Mouse (Mus musculus) megakaryocyte-erythroid progenitor cell, adult 5-6 weeks (primary cell): ENCODE measurements around the gene Pomgnt1. TPM values are rescaled to one million over a fixed set of nuclear protein-coding genes. Genes with fewer than 3 reads are reported as not detected.

ENCODE experiments used
- ATAC-seq: replicated peaks from 2 replicates; pipeline ENCODE4 v1.8.0; 2016; ENCODE audit warnings: mild to moderate bottlenecking, inconsistent platforms; ENCODE audit not compliant: severe bottlenecking, poor library complexity, low FRiP score, low TSS enrichment
- total RNA-seq, 2 experiments: library from RNA; stranded (forward) in 1 of 2; stranded (reverse) in 1 of 2; fragments of 200-1000, 215-1000 nt in 1 of 2; fragments of >200 nt in 1 of 2; fragmentation: Nextera tagmentation in 1 of 2; gene quantifications; 2 replicates each; pipeline ENCODE4 v1.2.3; 2014 to 2017

The Pomgnt1 gene
- total RNA-seq, 2 experiments from 2014 or later = 26.1 to 31.7 TPM

DNA sequence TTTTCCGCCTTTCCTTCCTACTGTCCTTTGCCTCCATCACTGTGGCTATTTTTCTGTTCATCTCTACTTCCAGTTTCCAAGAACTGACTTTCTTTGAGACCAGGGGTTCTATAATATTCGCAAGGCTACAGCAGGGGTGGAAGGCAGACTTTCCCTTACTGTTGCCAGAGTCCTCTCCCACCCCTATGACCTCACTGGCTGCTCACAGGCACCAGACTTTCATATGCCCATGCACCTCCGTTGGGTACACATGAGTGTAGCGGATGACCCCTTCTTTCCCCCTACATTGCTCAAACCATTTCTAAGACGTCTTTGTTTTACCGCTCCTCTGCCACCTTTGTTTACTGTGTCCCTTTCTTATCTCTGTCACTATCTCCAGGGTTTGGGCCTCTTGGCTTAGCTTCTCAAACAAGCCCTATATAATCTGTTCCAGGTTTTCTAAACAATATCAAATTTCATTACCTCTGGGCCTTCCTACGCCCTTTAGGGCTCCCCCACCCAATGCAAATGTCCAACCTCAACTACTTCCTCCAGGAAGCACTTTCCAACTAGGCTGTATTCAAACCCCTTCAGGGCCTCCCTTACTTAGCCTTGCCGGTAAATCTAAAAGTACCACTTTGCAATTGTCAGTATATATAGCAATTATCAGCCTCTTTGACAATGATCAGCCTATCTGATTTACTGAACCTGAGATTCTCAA is 42.2 kb downstream of the Pomgnt1 start:
- no peak for ATAC-seq

GRCm38 (mm10) chr4:116167404-116167803 is 43.8 kb downstream of the Pomgnt1 start, which contains the start of gene Tspan1:
Gene Tspan1 (minus strand): TSS chr4:116167601.
- 0 out of 2 replicates have a peak, but pooled peaks have one; percentile 30 for ATAC-seq

DNA sequence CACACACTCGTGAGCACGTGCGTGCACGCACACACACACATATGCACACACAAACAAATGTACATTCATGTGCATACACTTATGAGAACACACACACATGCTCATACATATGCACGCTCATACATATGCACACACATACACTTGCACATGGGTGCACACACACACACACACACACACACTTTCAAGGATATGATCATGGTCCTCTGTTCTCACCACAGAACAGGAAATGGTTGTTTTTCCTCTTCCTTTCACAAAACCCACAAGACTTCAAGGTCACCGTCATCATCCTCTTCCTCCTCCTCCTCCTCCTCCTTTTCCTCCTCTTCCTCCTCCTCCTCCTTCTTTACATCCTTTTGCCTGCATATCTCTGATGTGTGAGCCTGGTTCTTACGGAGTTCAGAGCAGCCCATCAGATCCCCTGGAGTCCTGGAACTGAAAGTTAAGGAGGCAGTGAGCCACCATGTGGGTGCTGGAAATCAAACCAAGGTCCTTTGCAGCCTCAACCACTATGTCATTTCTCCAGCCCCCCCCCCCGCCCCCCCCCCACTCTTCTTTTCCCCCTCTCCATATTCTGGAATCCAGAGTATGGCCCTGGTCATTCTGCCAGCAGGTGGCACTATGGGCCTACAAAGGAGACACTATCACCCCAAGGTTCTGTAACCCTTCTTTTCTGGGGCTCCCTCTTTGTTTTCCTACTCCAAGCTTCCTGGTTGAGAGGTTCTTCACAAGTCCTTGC is 45.1 kb downstream of the Pomgnt1 start:
- ATAC-seq = 0 out of 2 replicates have a peak, but pooled peaks have one; percentile 50

- ATAC-seq = no peak
Observed at GRCm38 (mm10) chr4:116169353-116169672, 45.7 kb downstream of the Pomgnt1 start.

DNA sequence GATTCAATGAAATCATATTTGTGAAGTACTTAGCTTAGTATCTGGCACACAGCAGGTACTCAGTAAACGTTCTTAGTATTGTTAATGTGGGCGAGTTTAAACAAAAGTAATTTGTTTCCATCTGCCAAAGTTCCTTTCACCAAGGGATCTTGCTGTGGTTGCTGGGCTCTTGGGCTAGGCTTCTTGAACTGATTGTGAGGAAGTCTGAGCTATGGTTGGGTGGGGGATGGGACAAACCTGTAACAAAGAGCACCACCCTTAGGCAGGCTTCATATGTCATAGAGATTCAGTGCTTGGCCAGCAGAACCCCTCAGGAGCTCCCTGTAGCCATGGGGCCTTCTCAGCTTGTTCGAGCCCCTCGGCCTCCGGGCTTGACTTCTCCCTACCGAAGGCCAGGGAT is 49.4 kb downstream of the Pomgnt1 start, which contains the start of the genes 1700042G07Rik and Gm49337:
Gene 1700042G07Rik (plus strand): TSS at position 301 of the 400 bp plus-strand sequence.
Gene Gm49337 (plus strand): TSS at position 313 of the 400 bp plus-strand sequence.
- ATAC-seq = no peak

DNA sequence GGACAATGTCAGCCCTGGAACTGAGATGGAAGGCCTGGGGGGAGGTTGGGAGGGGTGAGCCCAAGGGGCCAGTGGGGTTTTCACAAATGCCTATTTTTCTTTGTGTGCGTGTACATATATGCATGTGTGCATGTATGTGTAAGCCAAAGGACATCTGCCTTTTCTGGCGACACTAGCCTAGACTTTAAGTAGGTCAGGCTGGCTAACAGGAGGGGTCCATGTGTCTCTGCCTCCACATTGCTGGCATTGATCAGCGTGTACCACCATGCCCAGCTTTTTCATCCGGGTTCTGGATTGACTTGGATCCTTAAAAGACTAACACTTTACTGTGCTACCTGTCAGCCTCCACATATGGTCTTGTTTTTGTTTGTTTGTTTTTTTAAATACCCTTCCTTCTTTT is 50.1 kb downstream of the Pomgnt1 start:
- ATAC-seq = no peak

DNA sequence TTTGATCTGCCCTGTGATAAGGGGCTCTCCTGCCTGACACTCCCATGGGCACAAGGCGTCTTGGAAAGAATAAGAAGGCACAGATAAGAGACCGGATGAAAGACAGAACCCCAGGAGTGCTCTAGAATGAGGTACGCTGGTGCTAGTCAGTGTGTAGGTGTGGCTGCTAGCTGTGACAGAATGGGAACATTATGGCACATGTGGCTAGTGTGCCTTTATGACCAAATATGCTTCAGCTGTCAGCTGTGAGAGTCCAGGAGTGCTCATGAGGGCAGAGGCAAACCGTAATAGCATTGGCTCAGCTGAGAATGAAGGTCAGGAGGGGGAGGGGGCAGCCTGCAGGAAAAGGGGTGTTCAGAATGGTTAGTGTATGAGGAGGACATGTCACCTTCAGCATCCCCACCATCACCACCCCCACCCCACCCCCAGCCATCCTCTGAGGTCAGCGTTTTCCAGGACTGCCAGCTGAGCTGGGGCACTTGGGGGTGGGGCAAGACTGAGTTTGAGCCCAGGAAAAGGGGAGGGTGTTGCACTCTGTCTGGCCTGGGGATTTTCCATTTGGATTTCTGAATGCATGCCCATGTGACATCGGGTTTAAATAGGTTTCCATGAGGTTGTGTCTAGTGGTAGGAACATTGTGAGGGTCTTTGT is 51.0 kb downstream of the Pomgnt1 start:
- ATAC-seq = no peak

- ATAC-seq = no peak
Observed at GRCm38 (mm10) chr4:116175136-116175535, 51.5 kb downstream of the Pomgnt1 start.

DNA sequence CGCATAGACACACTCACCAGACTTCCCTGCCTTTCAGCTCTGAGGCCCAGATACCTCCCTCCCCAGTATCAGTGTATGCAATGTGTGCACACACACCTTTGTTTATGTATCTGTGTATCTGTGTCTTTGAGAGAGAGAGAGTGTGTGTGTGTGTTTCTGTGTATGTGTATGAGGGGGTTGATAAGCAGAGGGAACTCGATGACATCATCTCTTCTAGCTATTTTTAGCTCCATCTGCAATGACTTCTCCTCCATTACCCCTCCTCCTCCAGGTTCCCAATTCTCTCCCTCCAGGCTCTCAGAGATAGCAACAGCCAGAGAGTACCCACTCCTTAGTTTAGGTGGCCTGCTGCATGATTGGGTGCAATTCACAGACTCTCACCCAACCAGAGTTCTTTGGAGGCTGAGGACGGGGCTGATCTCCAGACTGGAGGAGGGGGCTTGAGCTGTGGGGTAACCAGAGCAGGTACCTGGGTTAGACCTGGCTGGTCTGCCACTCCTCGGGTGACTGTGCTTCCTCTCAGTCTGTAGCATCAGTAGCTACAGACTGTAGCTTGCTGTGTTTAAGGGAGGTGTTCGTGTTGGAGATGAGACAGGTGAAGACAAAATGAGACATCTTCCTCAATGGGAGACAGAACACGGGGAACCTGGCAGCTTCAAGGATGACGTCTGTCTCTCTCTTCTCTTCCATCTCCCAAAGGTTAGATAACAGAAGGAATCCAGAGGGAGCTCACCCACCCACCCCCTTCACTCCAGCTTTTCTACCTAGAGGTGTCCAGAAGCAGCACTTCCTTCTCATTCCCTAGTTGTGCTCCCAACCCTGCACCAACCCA is 52.3 kb downstream of the Pomgnt1 start:
- peak; percentile 87 for ATAC-seq

GRCm38 (mm10) chr4:116176543-116176988 is 52.9 kb downstream of the Pomgnt1 start:
- 0 out of 2 replicates have a peak, but pooled peaks have one; percentile 16 for ATAC-seq

DNA sequence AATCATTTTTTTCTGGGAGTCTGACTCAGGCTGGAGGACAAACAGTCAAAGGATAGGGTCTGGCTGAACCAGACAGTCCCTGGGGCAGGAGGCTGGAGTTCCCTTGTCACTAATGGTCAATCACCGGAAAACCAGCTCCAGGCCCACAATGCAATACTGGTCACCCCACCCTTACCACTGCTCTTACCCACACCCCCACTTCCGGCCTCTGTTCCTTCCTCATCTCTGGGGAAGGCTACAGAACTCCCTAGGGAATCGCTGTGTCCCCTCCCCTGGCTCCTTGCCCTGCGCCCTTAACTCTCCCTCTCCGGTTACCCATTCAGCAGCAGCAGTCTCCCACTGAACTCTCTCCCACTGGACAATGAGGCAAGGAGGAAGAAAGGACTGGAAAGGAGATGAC is 53.5 kb downstream of the Pomgnt1 start:
- no peak for ATAC-seq

DNA sequence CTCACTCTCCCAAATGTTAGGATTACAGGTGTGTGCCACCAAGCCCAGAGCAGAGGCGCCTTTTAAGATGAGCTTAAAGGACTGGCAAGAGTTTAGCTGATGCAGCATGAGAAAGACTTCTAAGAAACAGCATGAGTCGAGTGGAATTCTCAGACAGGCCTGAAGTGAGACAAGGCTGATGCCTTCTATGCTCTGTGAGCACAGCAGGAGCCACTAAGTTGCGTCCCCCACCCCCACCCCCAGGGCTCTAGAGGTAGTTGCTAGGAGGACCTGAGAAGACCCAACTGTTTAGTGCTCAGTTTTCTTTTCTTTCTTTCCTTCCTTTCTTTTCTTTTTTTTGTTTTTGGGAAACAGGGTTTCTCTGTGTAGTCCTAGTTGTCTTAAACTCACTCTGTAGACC is 58.4 kb downstream of the Pomgnt1 start:
- ATAC-seq = no peak

DNA sequence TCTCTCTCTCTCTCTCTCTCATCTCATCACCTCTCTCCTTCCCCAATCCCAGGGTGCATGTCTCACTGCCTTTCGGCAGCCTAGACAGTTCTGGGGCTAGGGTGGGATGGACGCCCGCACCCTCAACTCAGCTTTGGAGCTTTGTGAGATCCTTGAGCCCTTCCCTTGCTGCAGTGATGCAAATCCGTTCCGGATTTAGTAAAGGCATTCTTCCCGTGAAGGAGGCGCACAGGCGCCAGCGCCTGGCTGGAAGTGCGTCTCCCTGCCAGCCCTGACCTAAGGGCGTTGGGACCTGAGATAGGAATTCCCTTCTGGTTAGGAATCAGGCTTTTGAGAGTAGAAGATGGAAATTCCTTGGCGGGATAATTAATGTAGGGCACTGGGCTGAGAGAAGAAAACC is 59.1 kb downstream of the Pomgnt1 start:
- no peak for ATAC-seq

DNA sequence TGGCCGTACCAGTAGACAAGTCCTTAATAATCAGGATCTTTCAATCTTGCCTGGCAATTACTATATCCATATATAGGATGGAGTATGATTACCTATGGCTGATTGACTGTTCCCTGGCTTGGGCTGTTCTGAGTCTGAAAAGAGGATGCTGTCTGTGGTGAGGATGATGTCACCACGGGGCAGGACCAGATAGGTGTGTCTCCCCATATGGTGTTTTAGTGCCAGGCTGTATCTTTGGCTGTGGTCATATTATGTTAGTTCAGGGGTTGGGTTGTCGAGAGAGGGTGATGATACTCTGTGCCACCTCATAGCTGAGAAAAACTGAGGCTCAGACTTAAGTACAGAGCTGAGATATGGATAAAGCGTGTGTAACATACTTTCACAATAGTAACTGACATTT is 61.4 kb downstream of the Pomgnt1 start:
- ATAC-seq = no peak; the same call in 1 of the 2 replicates

DNA sequence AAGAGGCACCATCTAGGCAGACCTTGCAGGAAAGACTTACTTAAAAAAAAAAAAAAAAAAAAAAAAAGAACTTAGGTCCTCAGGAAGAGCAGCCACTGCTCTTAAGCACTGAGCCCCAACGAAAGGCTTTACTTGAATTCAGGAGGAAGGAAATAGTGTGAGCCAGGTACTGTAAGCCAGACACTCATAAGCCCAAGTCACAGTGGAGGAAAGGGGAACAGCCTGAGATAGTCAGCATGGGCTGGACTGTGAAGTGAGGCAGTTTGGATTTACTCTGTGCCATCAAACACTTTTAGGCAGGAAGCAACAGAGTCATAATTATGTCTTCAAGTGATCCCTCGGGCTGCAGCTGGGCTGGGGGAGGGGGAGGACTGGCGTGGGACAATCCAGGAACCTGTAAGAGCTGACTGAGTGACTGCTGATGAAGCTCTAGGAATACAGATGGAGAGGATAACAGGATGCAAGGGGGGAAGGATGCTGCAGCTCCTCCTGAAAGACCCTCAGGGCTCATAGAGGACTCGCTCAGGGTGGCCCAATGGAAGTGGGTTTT is 68.7 kb downstream of the Pomgnt1 start:
- no peak for ATAC-seq

GRCm38 (mm10) chr4:116193583-116194383 is 70.1 kb downstream of the Pomgnt1 start:
- ATAC-seq = peak; percentile 99

DNA sequence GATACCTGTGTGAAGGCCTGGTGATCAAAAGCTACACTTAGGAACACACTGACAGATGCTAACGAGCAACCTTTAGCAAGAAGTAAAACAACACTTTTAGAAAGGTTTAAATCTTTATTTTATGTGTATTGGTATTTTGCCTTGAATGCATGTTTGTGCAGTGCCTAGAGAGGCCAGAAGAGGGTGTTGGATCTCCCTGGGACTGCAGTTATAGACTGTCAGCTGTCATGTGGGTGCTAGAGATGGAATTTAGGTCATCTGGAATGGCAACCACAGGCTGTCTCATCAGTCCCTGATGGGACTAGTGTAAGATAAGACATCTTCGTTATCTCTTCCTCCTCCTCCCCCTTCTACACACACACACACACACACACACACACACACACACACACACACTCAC is 74.8 kb downstream of the Pomgnt1 start:
- ATAC-seq = no peak

- no peak for ATAC-seq
Observed at GRCm38 (mm10) chr4:116204422-116204821, 80.8 kb downstream of the Pomgnt1 start.
